Mouse (Mus musculus) intestine, embryonic 15.5 days (tissue): Measurements from ENCODE around the gene Rag1. TPM values are rescaled to one million over a fixed set of nuclear protein-coding genes. Genes with fewer than 3 reads are reported as not detected.

Experiments used
- ATAC-seq: fragments of 200-750 bp; cut with Nextera tagmentation; 2 replicates; pipeline ENCODE4 v1.8.0; 2017; ENCODE audit warnings: moderate TSS enrichment, moderate library complexity
- H3K27ac ChIP-seq: fragments of 300-500 bp; sonication (generic); 2 replicates; pipeline ENCODE4 v1.5.1; 2015; ENCODE audit warnings: mild to moderate bottlenecking, inconsistent platforms
- H3K27me3 ChIP-seq: fragments of 300-500 bp; sonication (generic); replicated peaks from 2 replicates; pipeline ENCODE4 v1.6.1; 2015; ENCODE audit warnings: inconsistent platforms
- H3K36me3 ChIP-seq: fragments of 300-500 bp; sonication (generic); 2 replicates; pipeline ENCODE4 v1.6.1; 2015; ENCODE audit warnings: inconsistent platforms
- H3K4me1 ChIP-seq: fragments of 300-500 bp; sonication (generic); replicated peaks from 2 replicates; pipeline ENCODE4 v1.6.1; 2015; ENCODE audit warnings: inconsistent platforms
- H3K4me2 ChIP-seq: fragments of 300-500 bp; sonication (generic); replicated peaks from 2 replicates; pipeline ENCODE4 v1.6.1; 2015; ENCODE audit warnings: mild to moderate bottlenecking, inconsistent platforms
- H3K4me3 ChIP-seq: fragments of 300-500 bp; sonication (generic); replicated peaks from 2 replicates; pipeline ENCODE4 v1.5.1; 2015; ENCODE audit warnings: inconsistent platforms
- H3K9ac ChIP-seq: fragments of 300-500 bp; sonication (generic); 2 replicates; pipeline ENCODE4 v1.6.1; 2015; ENCODE audit warnings: inconsistent platforms
- H3K9me3 ChIP-seq: fragments of 300-500 bp; sonication (generic); 2 replicates; pipeline ENCODE4 v1.6.1; 2016; ENCODE audit warnings: inconsistent platforms
- WGBS: fragments of 180-500 bp; shearing (Covaris S2); methylation state at CpG from one replicate; pipeline ENCODE4 v1.1.7; 2015; 5-methylcytosine and 5-hydroxymethylcytosine counted together
- polyA plus RNA-seq: library from polyadenylated mRNA; unstranded; fragments of >200 nt; fragmentation: Nextera tagmentation; extraction: Ambion mirVana; gene quantifications from 2 replicates; pipeline ENCODE4 v1.2.1, GENCODE M21; 2015

The Rag1 gene
- polyA plus RNA-seq, 1 experiment from 2014 or later = 0.03 TPM

GRCm38 (mm10) chr2:101665703-101666092 lies 16.4 kb upstream of the Rag1 start:
- WGBS = 85% methylated on average over 3 of the region's 3 CpGs
- no peaks in the 10 kb centered on the region for H3K9me3 ChIP-seq
- H3K27me3 ChIP-seq = no peaks in the 10 kb centered on the region
- no peak overlapping the region for H3K4me3 ChIP-seq
- H3K9ac ChIP-seq = no peak overlapping the region
- ATAC-seq = no peak
- H3K27ac ChIP-seq = no peak overlapping the region
- no peaks in the 10 kb centered on the region for H3K36me3 ChIP-seq
- H3K4me2 ChIP-seq = no peak overlapping the region
- no peaks in the 10 kb centered on the region for H3K4me1 ChIP-seq

DNA sequence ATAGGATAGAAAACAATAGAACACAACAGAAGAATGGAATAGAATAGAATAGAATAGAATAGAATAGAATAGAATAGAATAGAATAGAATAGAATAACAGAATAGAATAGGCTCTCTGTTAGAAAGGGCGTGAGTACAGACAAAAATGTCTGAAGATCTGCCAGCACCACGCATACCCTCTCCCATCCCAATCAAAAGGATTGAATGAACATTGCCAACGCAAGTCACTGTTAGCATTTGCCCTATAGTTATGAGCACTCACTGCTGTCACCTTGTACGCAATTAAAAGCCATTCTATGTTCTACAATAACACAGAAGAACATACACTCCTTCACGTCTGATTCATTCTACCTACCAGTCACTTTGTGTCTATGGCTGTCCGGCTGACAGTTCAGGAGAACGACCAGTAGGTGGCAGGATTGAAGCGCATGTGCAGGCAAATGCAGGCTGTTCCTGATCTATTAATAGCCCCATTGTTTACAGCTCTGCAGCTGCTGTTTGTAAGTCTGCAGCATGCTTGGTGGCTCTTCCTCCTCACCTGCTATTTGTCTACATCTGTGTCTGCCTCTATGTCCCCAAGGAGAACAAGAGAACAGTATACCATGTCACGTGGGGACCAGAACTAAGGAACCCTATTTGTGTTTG lies 15.9 kb upstream of the Rag1 start:
- peak; percentile 67 for ATAC-seq
- H3K27ac ChIP-seq = no peak overlapping the region
- no peaks in the 10 kb centered on the region for H3K36me3 ChIP-seq
- no peaks in the 10 kb centered on the region for H3K9me3 ChIP-seq
- no peaks in the 10 kb centered on the region for H3K4me1 ChIP-seq
- no peak overlapping the region for H3K4me2 ChIP-seq
- H3K9ac ChIP-seq = no peak overlapping the region
- H3K27me3 ChIP-seq = no peaks in the 10 kb centered on the region
- no peak overlapping the region for H3K4me3 ChIP-seq
- WGBS = 20% methylated on average over 9 of the region's 9 CpGs

DNA sequence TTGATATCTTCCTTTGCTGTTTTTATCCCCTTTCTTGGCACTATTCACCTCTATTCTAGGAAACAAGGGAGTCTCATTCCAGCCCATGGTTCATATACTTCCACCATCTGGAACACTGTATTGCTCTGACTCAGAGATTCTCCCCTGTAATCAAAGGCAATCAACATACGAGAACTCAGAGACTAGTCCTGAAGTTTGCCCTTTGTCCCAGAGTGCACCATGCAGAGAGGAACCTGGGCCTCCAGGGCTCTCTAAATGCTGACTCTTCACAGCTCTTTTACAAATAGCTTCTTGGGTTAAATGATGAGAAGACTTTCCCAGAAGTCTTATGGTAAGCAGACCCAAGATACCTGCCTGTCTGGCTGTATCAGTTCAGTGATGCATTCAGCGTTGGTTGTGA lies 11.2 kb upstream of the Rag1 start:
- Histone ChIP-seq H3K4me2 (no peak overlapping the region), H3K9me3 (no peaks in the 10 kb centered on the region)

DNA sequence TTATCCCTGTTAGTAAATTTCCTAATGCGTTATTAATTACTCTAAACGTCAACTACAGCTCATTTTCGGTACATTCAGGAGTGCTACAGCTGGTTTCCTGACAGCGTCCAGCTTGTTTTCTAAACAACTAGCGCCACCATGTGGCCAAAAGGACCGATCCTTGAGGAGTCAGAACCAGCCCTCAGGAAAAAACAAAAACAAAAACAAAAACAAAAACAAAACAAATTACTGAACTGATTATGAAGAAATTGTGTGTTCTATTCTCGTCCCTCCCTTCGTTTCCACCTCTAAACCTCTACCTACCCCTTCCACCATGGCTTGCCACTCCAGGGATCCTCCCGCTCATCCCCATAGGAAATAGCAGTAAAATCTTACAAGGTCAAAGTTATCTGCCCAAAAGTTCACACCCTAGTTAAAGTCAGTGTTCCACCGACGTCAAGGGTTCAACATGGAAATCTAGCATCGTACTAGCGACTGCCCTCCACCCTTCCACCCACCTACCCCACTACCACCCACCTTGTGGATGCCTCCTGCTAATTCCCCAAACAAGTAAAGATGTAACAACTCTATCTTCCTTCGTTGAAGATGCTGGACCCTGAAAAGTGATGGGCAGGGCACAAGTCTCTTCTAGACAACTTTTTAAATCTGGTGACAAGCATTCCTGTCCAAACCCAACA lies 3.8 kb upstream of the Rag1 start:
- peak overlapping the region; percentile 12; the same call in 1 of the 2 replicates for H3K4me3 ChIP-seq
- WGBS = 18% methylated on average over 14 of the region's 14 CpGs
- peak; percentile 75 for ATAC-seq

More for the DNA sequence above, 11.2 kb upstream of the Rag1 start:
- Histone ChIP-seq H3K27me3 (no peaks in the 10 kb centered on the region), H3K4me3 (no peak overlapping the region), H3K4me1 (no peaks in the 10 kb centered on the region), H3K36me3 (no peaks in the 10 kb centered on the region), H3K27ac (no peak overlapping the region), H3K9ac (no peak overlapping the region)
- peak; percentile 93 for ATAC-seq
- WGBS = 56% methylated on average over 2 of the region's 2 CpGs

DNA sequence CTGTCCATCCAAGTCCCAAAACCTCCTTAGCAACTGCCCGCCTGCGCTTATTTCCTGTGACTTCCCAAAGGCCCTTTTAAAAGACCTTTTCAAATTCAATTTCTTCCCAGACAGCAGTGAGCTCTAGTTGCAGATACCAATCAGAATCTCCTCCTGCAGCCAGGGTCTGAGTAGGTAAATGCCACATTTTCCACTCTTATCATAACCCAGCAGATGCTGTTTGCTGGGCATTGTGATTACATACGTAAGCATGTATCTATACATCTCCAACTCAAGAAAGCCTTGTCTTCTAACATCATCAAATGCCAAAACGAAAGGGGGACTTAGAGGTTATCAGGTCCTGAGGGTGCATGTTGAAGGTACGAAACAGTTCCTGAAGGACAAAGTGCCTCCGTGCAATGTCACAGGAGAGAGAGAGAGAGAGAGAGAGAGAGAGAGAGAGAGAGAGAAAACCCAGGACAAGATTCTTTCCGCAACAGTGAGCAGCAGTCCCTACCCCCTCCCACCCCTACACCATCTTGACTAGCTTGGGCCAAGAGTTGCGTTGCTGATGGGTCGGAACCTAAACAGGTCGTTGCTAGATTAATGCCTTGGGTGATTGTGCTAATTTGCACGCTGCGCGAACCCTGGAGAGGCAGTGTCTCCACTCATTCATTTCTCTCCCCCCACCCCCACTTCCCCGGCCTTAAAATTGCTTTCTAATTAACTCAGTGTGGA lies 3.1 kb upstream of the Rag1 start:
- no peaks in the 10 kb centered on the region for H3K9me3 ChIP-seq
- no peak overlapping the region for H3K9ac ChIP-seq
- peak; percentile 23 for ATAC-seq
- H3K4me1 ChIP-seq = no peaks in the 10 kb centered on the region
- H3K27ac ChIP-seq = no peak overlapping the region
- peak overlapping the region; percentile 12; the same call in 1 of the 2 replicates for H3K4me3 ChIP-seq
- no peaks in the 10 kb centered on the region for H3K27me3 ChIP-seq
- H3K4me2 ChIP-seq = peak overlapping the region; percentile 56
- WGBS = 41% methylated on average over 14 of the region's 14 CpGs
- H3K36me3 ChIP-seq = no peaks in the 10 kb centered on the region

More for the DNA sequence above, 3.8 kb upstream of the Rag1 start:
- H3K36me3 ChIP-seq = no peaks in the 10 kb centered on the region
- peak overlapping the region; percentile 56 for H3K4me2 ChIP-seq
- no peaks in the 10 kb centered on the region for H3K9me3 ChIP-seq
- H3K4me1 ChIP-seq = no peaks in the 10 kb centered on the region
- no peak overlapping the region for H3K9ac ChIP-seq
- H3K27ac ChIP-seq = no peak overlapping the region
- no peaks in the 10 kb centered on the region for H3K27me3 ChIP-seq

DNA sequence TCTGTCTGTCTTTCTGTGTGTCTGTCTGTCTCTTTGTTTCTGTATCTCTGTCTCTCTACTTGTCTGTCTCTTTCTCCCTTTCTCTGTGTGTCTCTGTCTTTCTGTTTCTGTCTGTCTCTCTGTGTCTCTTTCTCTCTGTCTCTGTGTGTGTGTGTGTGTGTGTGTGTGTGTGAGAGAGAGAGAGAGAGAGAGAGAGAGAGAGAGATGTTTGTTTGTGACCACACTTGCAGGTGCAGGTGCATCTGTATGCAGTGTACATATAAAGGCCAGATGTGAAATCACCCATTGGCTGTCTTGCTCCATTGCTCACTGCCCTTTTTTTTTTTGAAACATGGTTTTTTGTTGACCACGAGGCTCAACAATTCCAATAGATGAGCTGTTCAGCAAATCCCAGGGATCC lies 1.1 kb upstream of the Rag1 start:
- H3K4me1 ChIP-seq = no peaks in the 10 kb centered on the region
- H3K27me3 ChIP-seq = no peaks in the 10 kb centered on the region
- H3K9me3 ChIP-seq = no peaks in the 10 kb centered on the region
- ATAC-seq = no peak
- H3K4me3 ChIP-seq = no peak overlapping the region
- no peaks in the 10 kb centered on the region for H3K36me3 ChIP-seq
- no peak overlapping the region for H3K9ac ChIP-seq
- H3K4me2 ChIP-seq = no peak overlapping the region
- WGBS = 68% methylated on average over 1 of the region's 1 CpGs
- no peak overlapping the region for H3K27ac ChIP-seq

- H3K4me2 ChIP-seq = no peak overlapping the region
- H3K9me3 ChIP-seq = no peaks in the 10 kb centered on the region
- 87% methylated on average over 2 of the region's 2 CpGs for WGBS
- ATAC-seq = no peak
- H3K4me1 ChIP-seq = no peaks in the 10 kb centered on the region
- H3K9ac ChIP-seq = no peak overlapping the region
- no peaks in the 10 kb centered on the region for H3K27me3 ChIP-seq
- H3K4me3 ChIP-seq = no peak overlapping the region
- no peak overlapping the region for H3K27ac ChIP-seq
- no peaks in the 10 kb centered on the region for H3K36me3 ChIP-seq
Measured at GRCm38 (mm10) chr2:101648361-101648760, 940 bp downstream of the Rag1 start.

DNA sequence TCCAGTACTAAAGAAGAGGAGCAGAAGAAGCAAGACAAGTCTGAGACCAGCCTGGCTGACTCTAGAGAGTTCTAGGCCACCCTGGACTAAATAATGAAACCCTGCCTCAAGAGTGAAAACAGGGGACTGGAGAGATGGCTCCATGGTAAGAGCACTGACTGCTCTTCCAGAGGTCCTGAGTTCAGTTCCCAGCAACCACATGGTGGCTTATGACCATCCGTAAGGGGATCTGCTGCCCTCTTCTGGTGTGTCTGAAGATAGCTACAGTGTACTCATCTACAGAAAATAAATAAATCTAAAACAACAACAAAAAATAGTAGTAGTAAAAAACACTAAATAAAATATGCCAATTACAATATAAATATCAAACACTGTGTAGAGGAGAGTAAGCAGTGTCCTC lies 3.5 kb downstream of the Rag1 start:
- Histone ChIP-seq H3K36me3 (no peaks in the 10 kb centered on the region), H3K4me2 (no peak overlapping the region), H3K9me3 (no peaks in the 10 kb centered on the region), H3K4me1 (no peaks in the 10 kb centered on the region), H3K27me3 (no peaks in the 10 kb centered on the region), H3K27ac (no peak overlapping the region), H3K9ac (no peak overlapping the region), H3K4me3 (no peak overlapping the region)
- ATAC-seq = no peak
- 83% methylated on average over 1 of the region's 1 CpGs for WGBS

DNA sequence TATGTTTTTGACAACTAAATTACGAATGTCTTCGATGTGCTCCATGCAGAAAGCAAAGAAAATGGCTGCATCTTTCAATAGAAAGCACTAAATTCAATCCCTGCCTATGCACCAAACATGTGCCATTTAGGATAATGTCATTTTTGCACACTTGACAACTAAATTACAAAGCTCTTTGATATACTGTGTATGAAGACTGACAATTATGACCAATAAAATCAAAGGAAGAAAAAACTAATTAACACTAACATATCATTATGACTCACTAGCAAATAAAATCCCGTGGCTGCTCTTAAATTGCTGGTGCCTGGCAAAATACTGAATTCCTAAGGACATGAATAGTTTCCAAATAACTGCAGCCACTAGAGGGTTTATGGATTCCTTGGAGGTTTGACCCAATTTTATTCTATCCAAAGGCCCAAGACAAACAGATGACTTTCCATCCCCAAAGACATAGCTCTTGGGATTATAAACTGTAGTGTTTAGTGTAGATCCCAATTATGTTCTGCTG lies 9.4 kb downstream of the Rag1 start:
- H3K9me3 ChIP-seq = no peaks in the 10 kb centered on the region
- ATAC-seq = no peak
- H3K27ac ChIP-seq = no peak overlapping the region
- no peaks in the 10 kb centered on the region for H3K36me3 ChIP-seq
- H3K4me1 ChIP-seq = no peaks in the 10 kb centered on the region
- H3K4me3 ChIP-seq = no peak overlapping the region
- H3K4me2 ChIP-seq = no peak overlapping the region
- 68% methylated on average over 3 of the region's 3 CpGs for WGBS
- no peaks in the 10 kb centered on the region for H3K27me3 ChIP-seq
- no peak overlapping the region for H3K9ac ChIP-seq

DNA sequence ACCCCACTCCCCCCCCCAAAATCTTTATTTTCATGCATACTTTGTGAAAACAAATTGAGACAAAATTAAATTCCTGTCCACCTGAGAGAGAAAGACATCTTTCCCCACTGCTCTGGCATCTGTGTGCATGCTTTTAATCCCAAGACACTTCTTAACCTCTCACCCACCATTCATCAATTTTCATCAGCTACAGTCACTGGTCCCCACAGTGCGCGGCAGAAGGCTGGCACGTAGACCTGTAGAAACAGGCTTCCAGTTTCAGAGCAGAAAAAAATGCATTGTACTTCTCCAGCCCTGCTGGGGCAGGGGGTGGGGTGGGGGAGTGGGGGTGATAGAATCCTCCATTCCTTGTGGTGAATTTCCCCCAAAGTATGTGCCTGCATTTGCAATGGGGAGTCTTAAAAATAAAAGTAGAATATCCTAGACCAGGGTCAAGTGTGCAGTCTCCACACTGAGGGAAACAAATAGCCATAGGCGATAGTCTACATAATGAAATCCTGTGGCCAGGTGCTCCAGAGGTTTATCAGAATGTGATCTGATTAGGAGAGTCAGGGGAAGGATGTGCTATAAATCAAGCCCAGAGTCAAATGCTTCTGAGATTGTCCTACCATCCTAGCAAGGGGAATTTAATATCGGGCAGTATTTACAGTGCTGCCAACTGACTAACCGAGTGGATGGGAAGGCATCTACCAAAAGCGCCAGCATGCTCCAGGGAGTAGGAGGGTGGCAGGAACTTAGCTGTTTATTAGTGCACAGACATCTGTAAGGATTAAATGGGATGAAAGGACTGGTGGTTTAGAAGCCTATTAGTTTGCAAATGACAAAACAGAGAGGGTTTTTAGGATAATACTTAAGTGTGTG lies 10.1 kb downstream of the Rag1 start:
- no peaks in the 10 kb centered on the region for H3K36me3 ChIP-seq
- ATAC-seq = no peak
- no peaks in the 10 kb centered on the region for H3K27me3 ChIP-seq
- no peak overlapping the region for H3K27ac ChIP-seq
- no peak overlapping the region for H3K4me3 ChIP-seq
- H3K9ac ChIP-seq = no peak overlapping the region
- no peaks in the 10 kb centered on the region for H3K9me3 ChIP-seq
- 53% methylated on average over 7 of the region's 7 CpGs for WGBS
- H3K4me2 ChIP-seq = no peak overlapping the region
- no peaks in the 10 kb centered on the region for H3K4me1 ChIP-seq

GRCm38 (mm10) chr2:101628297-101629236 lies 20.7 kb downstream of the Rag1 start:
- Histone ChIP-seq H3K27me3 (no peaks in the 10 kb centered on the region), H3K4me1 (no peaks in the 10 kb centered on the region), H3K4me3 (peak overlapping the region; percentile 72), H3K9ac (peak overlapping the region; percentile 73), H3K9me3 (no peaks in the 10 kb centered on the region), H3K4me2 (peak overlapping the region; percentile 62), H3K27ac (peak overlapping the region; percentile 90), H3K36me3 (no peaks in the 10 kb centered on the region)
- ATAC-seq = peak; percentile 100
- 2% methylated on average over 31 of the region's 31 CpGs for WGBS
